Mouse (Mus musculus) adrenal gland, adult 18-20 months (tissue): ENCODE measurements around the gene Gsap. TPM values are rescaled to one million over a fixed set of nuclear protein-coding genes. Genes with fewer than 3 reads are reported as not detected.
"Not testable (repeated sequence)": the region's sequence is repeated elsewhere in the genome, so short reads cannot be mapped to it uniquely, and the experiment has no call there.

Experiments used
- DNase-seq, 2 experiments: peaks; one replicate each; pipeline ENCODE4 v3.0.0; 2021 to 2022; ENCODE audit warnings: low spot score in 2 of 2
- total RNA-seq, 2 experiments: library from RNA; stranded (reverse); gene quantifications; 1 replicate in 1 of 2; 2 replicates in 1 of 2; pipeline ENCODE4 v1.2.3; 2021

The Gsap gene
- total RNA-seq, 2 experiments from 2014 or later, result 5.0 TPM

GRCm38 (mm10) chr5:21300058-21300457 is 114.0 kb downstream of the Gsap start:
- no peak for DNase-seq

DNA sequence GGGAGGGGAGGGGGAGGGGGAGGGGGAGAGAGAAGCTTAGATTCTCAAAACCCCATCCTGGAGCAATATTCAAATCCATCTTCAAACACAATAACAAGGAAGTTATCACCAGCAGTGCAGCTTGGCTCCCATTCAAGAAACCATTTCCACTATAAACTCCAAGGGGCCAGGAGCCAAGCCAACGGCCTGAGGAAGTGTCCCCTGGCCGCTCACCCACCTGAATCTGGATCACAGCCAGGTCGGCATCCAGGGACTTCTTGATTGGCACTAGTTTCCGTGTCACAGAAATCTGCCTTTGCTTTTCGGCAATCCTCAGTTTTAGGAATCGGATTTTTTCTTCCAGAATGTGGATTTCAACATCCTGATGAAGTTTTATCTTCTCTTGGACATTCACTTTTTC is 115.0 kb downstream of the Gsap start:
- no peak for DNase-seq

- DNase-seq, result no peak
Measured at GRCm38 (mm10) chr5:21307165-21307564, 121.1 kb downstream of the Gsap start.

DNA sequence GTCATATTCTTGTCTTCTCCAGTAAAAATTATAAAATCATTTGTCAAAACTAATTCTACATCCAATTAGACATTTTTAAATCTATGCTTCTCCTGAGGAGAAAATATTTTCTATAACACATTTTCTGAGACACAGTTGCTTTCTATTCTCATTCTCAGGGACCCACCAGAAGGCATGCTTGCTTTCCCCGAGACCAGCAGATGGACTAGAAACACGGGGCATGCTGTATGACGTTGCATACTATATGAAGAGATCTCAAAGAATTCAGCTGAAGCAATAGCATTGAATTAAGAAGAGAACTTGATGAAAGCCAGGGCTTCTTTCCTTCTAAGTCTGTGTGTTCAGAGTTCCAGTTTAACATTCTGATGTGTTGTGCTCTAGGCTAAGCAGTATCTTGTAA is 128.6 kb downstream of the Gsap start:
- no peak for DNase-seq

GRCm38 (mm10) chr5:21320138-21320537 is 134.1 kb downstream of the Gsap start:
- DNase-seq, result no peak

DNA sequence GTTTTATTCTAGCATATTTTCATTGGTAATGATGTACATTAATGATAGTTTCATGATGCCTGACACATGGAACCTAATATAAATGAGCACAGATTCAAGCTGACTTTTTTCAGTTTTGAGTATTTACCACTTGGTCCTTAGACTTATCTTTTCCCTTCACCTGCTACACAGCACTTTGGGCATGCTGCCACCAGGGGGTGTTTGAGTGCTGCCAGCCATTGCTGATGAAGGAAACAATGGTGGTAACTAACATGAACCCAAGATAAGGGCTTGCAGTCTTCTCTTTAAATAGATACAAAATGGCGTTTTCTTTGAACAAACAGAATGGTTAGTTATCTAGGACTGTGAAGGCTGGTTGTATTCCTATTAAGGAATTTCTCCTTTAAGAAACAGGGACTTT is 140.4 kb downstream of the Gsap start:
- DNase-seq, result peak; percentile 67 to 72

- DNase-seq, result no peak
Measured at GRCm38 (mm10) chr5:21328560-21328959, 142.5 kb downstream of the Gsap start.

GRCm38 (mm10) chr5:21329672-21330665 is 143.9 kb downstream of the Gsap start:
- DNase-seq, result no peak

DNA sequence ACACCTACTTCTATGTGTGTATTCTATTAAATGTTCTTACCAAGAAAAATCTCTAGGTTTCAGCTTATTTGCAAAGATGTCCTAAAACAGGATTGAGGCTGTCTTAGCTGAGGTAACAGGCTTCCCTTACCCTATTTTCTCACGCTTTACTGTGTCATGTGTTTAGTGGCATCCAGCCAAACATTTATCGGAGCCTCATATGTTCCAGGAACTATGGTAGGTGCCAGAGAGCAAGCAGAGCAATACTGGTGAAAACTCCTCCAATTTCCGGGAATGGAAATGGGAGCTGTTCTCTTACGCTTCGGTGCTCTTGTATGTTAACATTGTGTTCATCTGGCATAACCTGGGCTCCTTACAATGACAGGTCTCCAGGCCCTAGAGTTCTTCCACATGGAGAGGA is 145.6 kb downstream of the Gsap start:
- no peak for DNase-seq

DNA sequence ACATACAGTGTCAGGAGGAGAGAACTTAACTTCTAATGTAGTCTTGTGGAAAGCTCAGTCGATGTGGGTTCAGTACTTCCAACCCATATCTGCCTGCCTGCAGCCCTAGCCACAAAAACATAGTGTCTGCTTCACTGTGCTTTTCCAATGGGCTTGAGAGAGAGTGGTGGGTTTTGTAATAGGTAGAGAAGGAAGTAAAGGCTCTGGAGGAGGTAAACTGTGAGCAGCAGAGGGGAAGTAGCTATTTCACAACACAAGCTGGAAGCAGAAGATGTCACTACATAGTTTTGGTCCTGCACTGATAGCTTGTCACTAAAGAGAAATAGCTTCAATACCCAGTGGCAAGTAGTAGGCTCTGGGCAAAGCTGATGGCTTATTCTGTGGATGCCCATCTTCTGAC is 146.1 kb downstream of the Gsap start:
- DNase-seq, result no peak

DNA sequence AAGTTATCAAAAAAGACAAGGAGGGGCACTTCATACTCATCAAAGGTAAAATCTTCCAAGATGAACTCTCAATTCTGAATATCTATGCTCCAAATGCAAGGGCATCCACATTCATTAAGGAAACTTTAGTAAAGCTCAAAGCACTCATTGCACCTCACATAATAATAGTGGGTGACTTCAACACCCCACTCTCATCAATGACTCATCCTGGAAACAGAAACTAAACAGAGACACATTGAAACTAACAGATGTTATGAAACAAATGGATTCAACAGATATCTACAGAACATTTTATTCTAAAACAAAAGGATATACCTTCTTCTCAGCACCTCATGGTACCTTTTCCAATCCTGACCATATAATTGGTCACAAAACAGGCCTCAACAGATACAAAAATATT is 156.2 kb downstream of the Gsap start:
- not testable (repeated sequence) for DNase-seq

DNA sequence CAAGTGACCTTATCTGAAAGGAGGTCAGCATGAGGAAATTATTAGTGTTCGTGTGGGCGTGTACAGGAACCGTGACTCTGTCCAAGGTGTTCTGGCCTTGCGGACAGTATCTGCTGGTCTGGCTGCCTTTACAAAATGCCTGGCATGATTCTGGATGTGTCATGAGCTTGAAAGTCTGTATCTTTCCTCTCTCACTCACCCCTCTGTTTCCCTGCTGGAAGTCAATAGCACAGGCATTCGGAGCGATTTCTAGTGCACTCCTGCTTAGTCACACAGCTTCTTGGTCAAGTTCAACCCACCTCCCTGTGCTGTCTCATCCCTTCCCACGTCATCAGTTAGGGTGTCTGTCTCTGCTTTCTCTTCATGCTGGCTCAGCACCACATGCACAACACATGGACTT is 162.3 kb downstream of the Gsap start:
- DNase-seq, result no peak

DNA sequence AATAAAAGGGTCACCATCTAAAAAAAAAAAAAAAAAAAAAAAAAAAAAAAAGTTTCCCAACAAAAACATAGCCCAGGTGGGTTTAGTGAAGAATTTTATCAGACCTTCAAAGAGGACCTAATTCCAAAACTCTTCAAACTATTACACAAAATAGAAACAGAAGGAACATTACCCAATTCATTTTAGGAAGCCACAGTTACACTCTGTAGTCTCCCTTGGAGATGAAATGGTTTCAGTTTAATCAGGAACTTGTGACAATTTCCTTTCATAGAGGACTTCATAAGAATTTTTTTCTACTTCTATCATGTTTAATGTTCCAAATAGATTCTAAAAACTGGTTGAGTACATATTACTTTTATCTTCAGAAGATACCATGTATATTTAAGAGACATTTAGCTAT is 165.6 kb downstream of the Gsap start:
- DNase-seq, result no peak

- no peak for DNase-seq
Measured at GRCm38 (mm10) chr5:21358648-21359047, 172.6 kb downstream of the Gsap start.

GRCm38 (mm10) chr5:21363343-21363742 is 177.3 kb downstream of the Gsap start:
- DNase-seq, result no peak

Other genes starting within 250 kb of the Gsap start
- 10 to 100 TPM; 11.9 to 13.4 TPM for gene Rsbn1l, start 229.9 kb upstream of the Gsap start, total RNA-seq
- 10 to 100 TPM; 54.9 to 55.1 TPM for gene Ptpn12, start 130.3 kb upstream of the Gsap start, total RNA-seq
- 10 to 100 TPM in 1 of 2 experiments, 1 to 10 TPM in 1; 9.1 to 11.0 TPM for gene Fgl2, start 186.4 kb downstream of the Gsap start, total RNA-seq
- gene Ccdc146, start 238.4 kb downstream of the Gsap start, total RNA-seq, result not detected
- 10 to 100 TPM; 12.3 to 13.5 TPM for gene Fam185a, start 238.7 kb downstream of the Gsap start, total RNA-seq